Mouse (Mus musculus) small intestine, adult 2 months (tissue): ENCODE measurements around the gene Pld2. TPM values are rescaled to one million over a fixed set of nuclear protein-coding genes. Genes with fewer than 3 reads are reported as not detected.
"Not testable (repeated sequence)": the region's sequence is repeated elsewhere in the genome, so short reads cannot be mapped to it uniquely, and the experiment has no call there.

Experiments
- H3K27ac ChIP-seq: fragments of 200-500 bp; 2 replicates; pipeline ENCODE4 v1.5.1; 2012; ENCODE audit warnings: low read depth, low read length, control low read depth, inconsistent platforms; ENCODE audit not compliant: insufficient read depth
- H3K27me3 ChIP-seq: fragments of 200-500 bp; 2 replicates; pipeline ENCODE4 v1.6.1; 2012; ENCODE audit warnings: mild to moderate bottlenecking, moderate library complexity, low read length, inconsistent platforms; ENCODE audit not compliant: control insufficient read depth, insufficient read depth
- H3K36me3 ChIP-seq: fragments of 200-500 bp; 2 replicates; pipeline ENCODE4 v1.6.1; 2012; ENCODE audit warnings: mild to moderate bottlenecking, low read length, control low read depth, inconsistent platforms; ENCODE audit not compliant: control insufficient read depth, insufficient read depth
- H3K4me1 ChIP-seq: fragments of 200-500 bp; 2 replicates; pipeline ENCODE4 v1.6.1; 2012; ENCODE audit warnings: low read length, inconsistent platforms, mixed read lengths; ENCODE audit not compliant: control insufficient read depth, insufficient read depth, insufficient read length
- H3K4me3 ChIP-seq: fragments of 200-500 bp; 2 replicates; pipeline ENCODE4 v1.5.1; 2012; ENCODE audit warnings: low read depth, mild to moderate bottlenecking, control low read depth, inconsistent platforms, low read length, moderate library complexity
- CTCF ChIP-seq: fragments of 200-500 bp; IDR thresholded peaks from 2 replicates; pipeline ENCODE4 v1.5.1; 2012; ENCODE audit warnings: low read depth, mild to moderate bottlenecking, control low read depth, inconsistent platforms, low read length, moderate library complexity, mixed read lengths; ENCODE audit not compliant: insufficient replicate concordance, insufficient read length; ENCODE audit errors: extremely low read depth
- POLR2A ChIP-seq: fragments of 200-500 bp; IDR thresholded peaks from 2 replicates; pipeline ENCODE4 v1.6.1; 2012; ENCODE audit warnings: low read depth, mild to moderate bottlenecking, control low read depth, inconsistent platforms, low read length, moderate library complexity
- WGBS: fragments of 180-500 bp; shearing (Covaris S2); methylation state at CpG from one replicate; pipeline ENCODE4 v1.1.7; 2018; 5-methylcytosine and 5-hydroxymethylcytosine counted together
- polyA plus RNA-seq: library from polyadenylated mRNA; depleted of rRNA; stranded (reverse); fragments of >200 nt; gene quantifications from 2 replicates; pipeline ENCODE4 v1.2.3, GENCODE M21; 2012

The Pld2 gene
- polyA plus RNA-seq, 1 experiment: 24.9 TPM

- Histone ChIP-seq H3K27me3 (no peaks in the 10 kb centered on the region), H3K36me3 (no peaks in the 10 kb centered on the region), H3K27ac (peak overlapping the region; percentile 58), H3K4me1 (peaks cover 7% of the 10 kb centered on the region; the same call in 1 of the 2 replicates), H3K4me3 (peak overlapping the region; percentile 75)
- 2% methylated on average over 25 of the region's 25 CpGs for WGBS
- no peak for TF ChIP-seq POLR2A
- TF ChIP-seq CTCF: no peak
These were observed 23.8 kb downstream of the Pld2 start for GRCm38 (mm10) chr11:70563470-70564275.

GRCm38 (mm10) chr11:70564276-70564873 lies 24.5 kb downstream of the Pld2 start:
- Histone ChIP-seq H3K27me3 (no peaks in the 10 kb centered on the region), H3K4me3 (peak overlapping the region; percentile 75; the same call in 1 of the 2 replicates), H3K4me1 (peaks cover 7% of the 10 kb centered on the region; the same call in 1 of the 2 replicates), H3K36me3 (no peaks in the 10 kb centered on the region), H3K27ac (peak overlapping the region; percentile 58)
- TF ChIP-seq CTCF: no peak
- TF ChIP-seq POLR2A: no peak
- 11% methylated on average over 4 of the region's 4 CpGs for WGBS

GRCm38 (mm10) chr11:70566586-70566985 lies 26.7 kb downstream of the Pld2 start:
- Histone ChIP-seq H3K36me3 (no peaks in the 10 kb centered on the region), H3K4me3 (no peak overlapping the region), H3K4me1 (peaks cover 7% of the 10 kb centered on the region; the same call in 1 of the 2 replicates), H3K27ac (no peak overlapping the region), H3K27me3 (no peaks in the 10 kb centered on the region)
- TF ChIP-seq POLR2A: no peak
- no peak for TF ChIP-seq CTCF
- 83% methylated on average over 7 of the region's 7 CpGs for WGBS

- H3K36me3 ChIP-seq, H3K27me3 ChIP-seq, H3K4me3 ChIP-seq, H3K4me1 ChIP-seq, H3K27ac ChIP-seq: not testable (repeated sequence)
- WGBS: 86% methylated on average over 1 of the region's 1 CpGs
These were observed 30.8 kb downstream of the Pld2 start for GRCm38 (mm10) chr11:70570614-70571013.

GRCm38 (mm10) chr11:70571641-70572040 lies 31.8 kb downstream of the Pld2 start:
- TF ChIP-seq POLR2A: no peak
- TF ChIP-seq CTCF: no peak
- H3K36me3 ChIP-seq: no peaks in the 10 kb centered on the region
- H3K4me3 ChIP-seq: no peak overlapping the region
- no peaks in the 10 kb centered on the region for H3K27me3 ChIP-seq
- 82% methylated on average over 1 of the region's 1 CpGs for WGBS
- peaks cover 14% of the 10 kb centered on the region for H3K4me1 ChIP-seq
- peak overlapping the region; percentile 9; the same call in 1 of the 2 replicates for H3K27ac ChIP-seq

- Histone ChIP-seq H3K27me3 (no peaks in the 10 kb centered on the region), H3K36me3 (no peaks in the 10 kb centered on the region), H3K4me1 (peaks cover 21% of the 10 kb centered on the region), H3K27ac (peak overlapping the region; percentile 74), H3K4me3 (no peak overlapping the region)
- TF ChIP-seq CTCF: no peak
- TF ChIP-seq POLR2A: no peak
- WGBS: 32% methylated on average over 5 of the region's 5 CpGs
These were observed 32.6 kb downstream of the Pld2 start for GRCm38 (mm10) chr11:70572348-70572902.

GRCm38 (mm10) chr11:70573872-70574271 lies 34.0 kb downstream of the Pld2 start:
- 90% methylated on average over 6 of the region's 6 CpGs for WGBS
- TF ChIP-seq POLR2A (no peak), CTCF (no peak)
- Histone ChIP-seq H3K4me3 (no peak overlapping the region), H3K36me3 (no peaks in the 10 kb centered on the region), H3K27ac (no peak overlapping the region), H3K4me1 (peaks cover 32% of the 10 kb centered on the region), H3K27me3 (no peaks in the 10 kb centered on the region)
